Mouse (Mus musculus) liver, embryonic 16.5 days (tissue): ENCODE measurements around the gene Stat5a. TPM values are rescaled to one million over a fixed set of nuclear protein-coding genes. Genes with fewer than 3 reads are reported as not detected.

Source experiments
- ATAC-seq: fragments of 200-750 bp; cut with Nextera tagmentation; 2 replicates; pipeline ENCODE4 v1.8.0; 2017; ENCODE audit warnings: low read depth, mild to moderate bottlenecking, moderate number of reproducible peaks, moderate library complexity
- H3K27ac ChIP-seq: fragments of 300-500 bp; sonication (generic); 2 replicates; pipeline ENCODE4 v1.5.1; 2014; ENCODE audit warnings: mild to moderate bottlenecking, low read length
- H3K27me3 ChIP-seq: fragments of 300-500 bp; sonication (generic); 2 replicates; pipeline ENCODE4 v1.6.1; 2014; ENCODE audit warnings: low read depth, low read length, mixed read lengths; ENCODE audit not compliant: control insufficient read depth, insufficient read depth
- H3K36me3 ChIP-seq: fragments of 300-500 bp; sonication (generic); 2 replicates; pipeline ENCODE4 v1.6.1; 2014; ENCODE audit warnings: mild to moderate bottlenecking; ENCODE audit not compliant: control insufficient read depth, insufficient read depth
- H3K4me1 ChIP-seq: fragments of 300-500 bp; sonication (generic); 2 replicates; pipeline ENCODE4 v1.6.1; 2014; ENCODE audit warnings: low read depth, low read length, mixed read lengths; ENCODE audit not compliant: control insufficient read depth
- H3K4me2 ChIP-seq: fragments of 300-500 bp; sonication (generic); 2 replicates; pipeline ENCODE4 v1.6.1; 2014; ENCODE audit warnings: low read depth, low read length, mixed read lengths
- H3K4me3 ChIP-seq: fragments of 300-500 bp; sonication (generic); 2 replicates; pipeline ENCODE4 v1.5.1; 2014; ENCODE audit warnings: low read depth, mild to moderate bottlenecking, low read length
- H3K9ac ChIP-seq: fragments of 300-500 bp; sonication (generic); 2 replicates; pipeline ENCODE4 v1.6.1; 2014; ENCODE audit warnings: low read depth, low read length
- H3K9me3 ChIP-seq: fragments of 300-500 bp; sonication (generic); replicated peaks from 2 replicates; pipeline ENCODE4 v1.6.1; 2016; ENCODE audit warnings: low read length; ENCODE audit not compliant: control insufficient read depth
- WGBS: fragments of 180-500 bp; shearing (Covaris S2); extraction: QIAGEN DNeasy Blood & Tissue Kit; methylation state at CpG from one replicate; pipeline ENCODE4 v1.1.7; 2014; ENCODE audit not compliant: insufficient replicate concordance; 5-methylcytosine and 5-hydroxymethylcytosine counted together
- polyA plus RNA-seq: library from polyadenylated mRNA; unstranded; fragments of >200 nt; fragmentation: Nextera tagmentation; extraction: Ambion mirVana; gene quantifications from 2 replicates; pipeline ENCODE4 v1.2.1, GENCODE M21; 2015

The Stat5a gene
- polyA plus RNA-seq, 1 experiment from 2014 or later = 8.1 TPM

GRCm38 (mm10) chr11:100885472-100885871 is 26.3 kb downstream of the Stat5a start:
- Histone ChIP-seq H3K4me1 (peaks cover 44% of the 10 kb centered on the region), H3K9ac (no peak overlapping the region), H3K36me3 (no peaks in the 10 kb centered on the region; the same call in 1 of the 2 replicates), H3K9me3 (no peaks in the 10 kb centered on the region), H3K4me2 (no peak overlapping the region), H3K4me3 (no peak overlapping the region), H3K27me3 (no peaks in the 10 kb centered on the region), H3K27ac (peak overlapping the region; percentile 87)
- ATAC-seq = no peak

GRCm38 (mm10) chr11:100886188-100886740 is 27.1 kb downstream of the Stat5a start:
- peak; percentile 90 for ATAC-seq

GRCm38 (mm10) chr11:100887236-100887635 is 28.1 kb downstream of the Stat5a start:
- Histone ChIP-seq H3K27ac (peak overlapping the region; percentile 87), H3K9ac (no peak overlapping the region), H3K9me3 (no peaks in the 10 kb centered on the region), H3K4me2 (no peak overlapping the region), H3K27me3 (no peaks in the 10 kb centered on the region), H3K4me1 (peaks cover 55% of the 10 kb centered on the region), H3K36me3 (no peaks in the 10 kb centered on the region; the same call in 1 of the 2 replicates), H3K4me3 (no peak overlapping the region)
- no peak for ATAC-seq
- WGBS = 72% methylated on average over 4 of the region's 4 CpGs

More at GRCm38 (mm10) chr11:100886188-100886740, 27.1 kb downstream of the Stat5a start:
- 12% methylated on average over 8 of the region's 8 CpGs for WGBS
- no peak overlapping the region for H3K9ac ChIP-seq
- no peak overlapping the region for H3K4me3 ChIP-seq
- H3K27me3 ChIP-seq = no peaks in the 10 kb centered on the region
- H3K4me2 ChIP-seq = peak overlapping the region; percentile 35
- no peaks in the 10 kb centered on the region; the same call in 1 of the 2 replicates for H3K36me3 ChIP-seq
- H3K9me3 ChIP-seq = no peaks in the 10 kb centered on the region
- peak overlapping the region; percentile 87 for H3K27ac ChIP-seq
- peaks cover 46% of the 10 kb centered on the region for H3K4me1 ChIP-seq

- H3K9ac ChIP-seq = no peak overlapping the region
- peaks cover 59% of the 10 kb centered on the region for H3K4me1 ChIP-seq
- H3K9me3 ChIP-seq = no peaks in the 10 kb centered on the region
- peaks cover 2% of the 10 kb centered on the region; the same call in 1 of the 2 replicates for H3K36me3 ChIP-seq
- H3K27ac ChIP-seq = peak overlapping the region; percentile 87
- no peak overlapping the region for H3K4me3 ChIP-seq
- no peak for ATAC-seq
- no peak overlapping the region for H3K4me2 ChIP-seq
- WGBS = 60% methylated on average over 3 of the region's 3 CpGs
- no peaks in the 10 kb centered on the region for H3K27me3 ChIP-seq
Observed at GRCm38 (mm10) chr11:100887764-100888163, 28.6 kb downstream of the Stat5a start.

GRCm38 (mm10) chr11:100888348-100888820 is 29.2 kb downstream of the Stat5a start:
- no peaks in the 10 kb centered on the region for H3K9me3 ChIP-seq
- no peaks in the 10 kb centered on the region for H3K27me3 ChIP-seq
- no peak overlapping the region for H3K9ac ChIP-seq
- 17% methylated on average over 10 of the region's 10 CpGs for WGBS
- no peak for ATAC-seq
- no peak overlapping the region for H3K4me3 ChIP-seq
- H3K36me3 ChIP-seq = peaks cover 2% of the 10 kb centered on the region; the same call in 1 of the 2 replicates
- peak overlapping the region; percentile 87; the same call in 1 of the 2 replicates for H3K27ac ChIP-seq
- H3K4me2 ChIP-seq = no peak overlapping the region
- H3K4me1 ChIP-seq = peaks cover 61% of the 10 kb centered on the region

GRCm38 (mm10) chr11:100890481-100890880 is 31.3 kb downstream of the Stat5a start:
- Histone ChIP-seq H3K36me3 (peaks cover 2% of the 10 kb centered on the region; the same call in 1 of the 2 replicates), H3K9me3 (no peaks in the 10 kb centered on the region), H3K27ac (no peak overlapping the region), H3K4me1 (peaks cover 65% of the 10 kb centered on the region), H3K9ac (no peak overlapping the region), H3K4me2 (no peak overlapping the region), H3K27me3 (no peaks in the 10 kb centered on the region), H3K4me3 (no peak overlapping the region)
- ATAC-seq = no peak
- WGBS = 82% methylated on average over 6 of the region's 6 CpGs

- H3K4me2 ChIP-seq = peak overlapping the region; percentile 54
- peak; percentile 81 for ATAC-seq
- H3K9ac ChIP-seq = peak overlapping the region; percentile 40
- peaks cover 54% of the 10 kb centered on the region for H3K4me1 ChIP-seq
- 19% methylated on average over 15 of the region's 15 CpGs for WGBS
- peak overlapping the region; percentile 19 for H3K4me3 ChIP-seq
- peak overlapping the region; percentile 73 for H3K27ac ChIP-seq
- H3K9me3 ChIP-seq = no peaks in the 10 kb centered on the region
- no peaks in the 10 kb centered on the region for H3K27me3 ChIP-seq
- peaks cover 6% of the 10 kb centered on the region; the same call in 1 of the 2 replicates for H3K36me3 ChIP-seq
Observed at GRCm38 (mm10) chr11:100891256-100892123, 32.3 kb downstream of the Stat5a start.

GRCm38 (mm10) chr11:100892435-100892834 is 33.3 kb downstream of the Stat5a start:
- Histone ChIP-seq H3K4me1 (peaks cover 45% of the 10 kb centered on the region), H3K9ac (no peak overlapping the region), H3K4me3 (no peak overlapping the region), H3K27me3 (no peaks in the 10 kb centered on the region), H3K36me3 (peaks cover 6% of the 10 kb centered on the region; the same call in 1 of the 2 replicates), H3K4me2 (no peak overlapping the region), H3K9me3 (no peaks in the 10 kb centered on the region), H3K27ac (no peak overlapping the region; the same call in 1 of the 2 replicates)
- no peak for ATAC-seq
- 66% methylated on average over 5 of the region's 5 CpGs for WGBS
